Mouse (Mus musculus) spleen, postnatal 14 days (tissue): ENCODE data around the gene Scyl1.
"Not testable (repeated sequence)": the region's sequence is repeated elsewhere in the genome, so short reads cannot be mapped to it uniquely, and the experiment has no call there.

Experiments
- DNase-seq, 2 experiments: peaks; one replicate each; pipeline ENCODE4 v3.0.0; 2021 to 2022; ENCODE audit warnings: low spot score in 2 of 2

Scyl1 gene

DNA sequence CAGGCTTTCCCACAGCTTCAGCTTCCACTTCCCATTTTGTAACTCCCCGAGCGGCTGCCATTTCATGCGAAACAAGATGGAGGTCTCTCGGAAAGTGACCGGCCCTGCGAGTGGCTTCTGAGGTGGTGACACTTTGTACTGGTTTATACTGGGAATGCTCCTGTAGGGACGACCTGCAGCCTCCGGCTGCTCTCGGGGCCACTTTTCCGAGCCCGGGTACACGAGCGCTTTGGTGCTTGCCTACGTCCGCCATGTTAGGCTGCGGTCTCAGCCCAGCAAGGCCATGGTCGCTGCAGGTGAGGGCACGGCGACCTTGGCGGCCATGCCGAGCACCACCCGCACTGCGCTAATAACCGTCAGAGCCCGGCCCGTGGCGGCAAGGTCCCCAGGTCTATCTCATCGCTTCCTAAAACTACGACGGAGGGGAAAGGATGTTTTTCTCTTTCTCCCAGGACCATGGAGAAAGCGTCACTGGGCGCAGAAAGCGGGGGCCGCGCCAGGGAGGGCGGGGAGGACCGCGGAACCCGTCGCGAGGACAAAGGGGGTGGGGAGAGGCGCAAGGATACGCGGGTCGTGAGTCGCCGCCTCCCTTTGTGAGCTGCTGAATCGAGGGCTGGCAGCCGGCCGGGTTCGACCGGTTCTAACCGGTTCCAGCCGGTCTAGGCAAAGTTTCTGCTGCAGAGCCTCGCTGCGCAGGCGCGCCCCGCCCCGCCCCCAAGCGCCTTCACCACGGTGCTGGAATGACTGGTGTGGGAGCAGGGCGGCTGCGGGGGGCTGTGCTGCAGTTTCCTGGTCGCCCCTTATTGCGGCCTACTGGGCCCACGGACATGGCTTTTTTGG lies 32.0 kb upstream of the Scyl1 start:
- peak; percentile 99 to 100 for DNase-seq

DNA sequence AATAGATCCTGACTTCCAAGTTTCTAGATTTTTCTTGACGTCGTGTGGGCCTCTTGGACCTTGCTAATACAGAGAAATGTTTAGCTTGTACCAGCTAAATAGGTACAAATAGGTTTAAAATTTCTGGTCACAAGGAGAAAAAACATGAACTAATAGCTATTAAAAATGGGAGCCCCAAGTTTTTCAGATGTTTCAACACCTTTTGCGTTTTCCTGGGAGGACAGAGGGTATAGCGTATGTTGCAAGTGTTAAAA lies 31.5 kb upstream of the Scyl1 start:
- no peak for DNase-seq

DNA sequence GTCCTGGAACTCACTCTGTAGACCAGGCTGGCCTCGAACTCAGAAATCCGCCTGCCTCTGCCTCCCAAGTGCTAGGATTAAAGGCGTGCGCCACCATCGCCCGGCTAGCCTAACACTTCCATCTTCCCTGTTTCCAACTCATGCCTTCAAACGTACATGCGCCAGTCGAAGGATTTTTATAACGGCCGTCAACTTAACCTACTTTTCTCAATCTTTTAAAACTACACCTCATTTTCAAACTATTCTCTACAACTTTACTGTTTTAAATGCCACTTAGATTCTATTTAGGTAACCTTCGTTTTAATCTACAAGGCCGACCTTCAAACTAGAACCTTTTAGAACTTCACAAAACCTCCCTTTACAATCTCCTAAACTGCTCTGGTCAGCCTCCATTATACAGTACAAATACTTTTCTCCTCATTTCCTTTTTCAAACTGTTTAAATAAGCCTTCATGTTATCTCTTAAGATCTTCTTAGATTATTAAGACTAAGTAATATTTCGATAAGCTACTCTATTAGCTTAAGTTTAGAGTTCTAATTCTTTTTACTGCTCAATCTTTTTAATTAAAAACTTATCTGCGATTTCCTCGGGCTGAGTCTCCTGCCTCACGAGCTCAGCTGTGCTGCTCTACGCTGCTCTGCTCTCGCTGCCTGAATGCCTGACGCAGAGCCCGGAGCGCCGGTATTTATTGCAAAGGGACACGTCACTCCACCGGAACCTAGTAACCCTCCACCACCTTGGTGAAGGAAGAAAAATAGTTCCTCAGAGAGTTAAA lies 31.0 kb upstream of the Scyl1 start:
- peak; percentile 96 to 98 for DNase-seq

DNA sequence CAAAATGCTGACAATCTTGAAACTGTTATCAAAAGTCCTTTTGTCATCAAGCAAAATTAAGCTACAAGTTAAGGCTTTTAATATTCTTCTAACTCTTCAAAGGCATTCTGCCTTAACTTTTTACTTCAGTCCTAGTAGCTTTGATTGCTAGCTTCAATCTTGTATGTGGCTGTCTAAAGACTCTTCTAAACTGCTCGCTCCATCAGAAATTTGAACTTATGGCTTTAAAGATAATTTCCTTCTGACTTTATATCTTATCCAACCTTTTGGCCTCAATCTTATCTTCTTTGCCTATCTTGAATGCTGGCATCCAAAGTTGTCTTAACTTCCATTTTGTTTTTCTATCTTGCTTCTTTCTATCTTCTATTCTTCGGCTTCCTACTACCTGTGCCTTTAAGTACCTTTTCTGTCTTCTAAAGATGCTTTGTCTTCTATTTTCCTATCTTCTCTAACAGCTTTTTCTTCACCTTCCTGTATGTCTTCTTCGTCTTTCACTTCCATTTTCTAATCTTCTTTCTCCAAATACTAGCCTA lies 30.3 kb upstream of the Scyl1 start:
- no peak for DNase-seq

DNA sequence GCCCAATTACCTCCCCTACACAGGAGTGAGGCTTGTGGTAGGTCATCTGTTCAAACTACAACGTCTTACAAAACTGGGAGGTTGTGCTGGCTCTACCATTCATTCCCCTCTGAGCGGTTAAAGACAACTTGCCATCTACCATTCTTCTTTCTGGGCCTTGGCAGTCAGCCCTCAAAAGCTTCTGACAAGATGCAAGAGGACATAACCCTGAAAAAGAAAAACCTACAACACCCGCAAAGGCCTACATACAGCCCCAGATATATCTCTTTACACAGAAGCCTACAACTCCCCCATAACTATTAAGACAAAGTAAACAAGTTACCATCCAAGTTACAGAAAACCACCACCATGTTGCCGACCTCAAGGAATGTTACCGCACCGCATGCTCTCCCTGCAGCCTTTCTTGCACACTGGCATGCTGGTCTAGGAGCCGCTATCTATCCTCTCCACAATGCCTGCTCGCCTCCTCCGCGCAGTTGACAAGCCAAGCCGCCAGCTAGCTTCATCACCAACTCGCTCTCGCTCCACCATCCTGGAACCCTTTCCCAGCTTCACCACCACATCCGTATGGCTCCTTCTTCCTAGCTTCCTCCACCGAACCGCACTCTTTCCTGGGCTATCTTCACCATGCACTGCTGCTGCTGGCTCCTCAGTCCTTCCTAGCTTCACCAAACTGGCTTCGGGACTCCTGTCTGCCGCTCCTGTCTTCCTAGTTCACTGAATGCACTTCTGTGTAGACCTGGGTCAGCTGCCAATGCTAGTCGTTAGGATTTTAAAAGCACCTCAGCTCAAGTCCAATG lies 29.6 kb upstream of the Scyl1 start:
- DNase-seq, result peak; percentile 30 to 33

DNA sequence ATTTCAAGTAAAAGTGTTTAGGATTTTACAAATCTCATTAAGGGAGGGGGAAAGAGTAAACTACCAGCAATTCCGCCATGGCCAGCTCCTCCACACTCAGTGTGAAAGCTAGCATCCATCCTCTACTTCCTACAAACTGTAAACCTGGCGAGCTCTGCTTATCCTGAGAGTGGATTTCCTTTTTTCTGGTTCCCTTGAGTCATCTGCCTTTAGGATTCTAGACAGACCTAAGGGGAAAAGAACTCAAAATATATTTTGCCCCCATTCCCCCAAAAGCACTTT lies 29.1 kb upstream of the Scyl1 start:
- no peak for DNase-seq

DNA sequence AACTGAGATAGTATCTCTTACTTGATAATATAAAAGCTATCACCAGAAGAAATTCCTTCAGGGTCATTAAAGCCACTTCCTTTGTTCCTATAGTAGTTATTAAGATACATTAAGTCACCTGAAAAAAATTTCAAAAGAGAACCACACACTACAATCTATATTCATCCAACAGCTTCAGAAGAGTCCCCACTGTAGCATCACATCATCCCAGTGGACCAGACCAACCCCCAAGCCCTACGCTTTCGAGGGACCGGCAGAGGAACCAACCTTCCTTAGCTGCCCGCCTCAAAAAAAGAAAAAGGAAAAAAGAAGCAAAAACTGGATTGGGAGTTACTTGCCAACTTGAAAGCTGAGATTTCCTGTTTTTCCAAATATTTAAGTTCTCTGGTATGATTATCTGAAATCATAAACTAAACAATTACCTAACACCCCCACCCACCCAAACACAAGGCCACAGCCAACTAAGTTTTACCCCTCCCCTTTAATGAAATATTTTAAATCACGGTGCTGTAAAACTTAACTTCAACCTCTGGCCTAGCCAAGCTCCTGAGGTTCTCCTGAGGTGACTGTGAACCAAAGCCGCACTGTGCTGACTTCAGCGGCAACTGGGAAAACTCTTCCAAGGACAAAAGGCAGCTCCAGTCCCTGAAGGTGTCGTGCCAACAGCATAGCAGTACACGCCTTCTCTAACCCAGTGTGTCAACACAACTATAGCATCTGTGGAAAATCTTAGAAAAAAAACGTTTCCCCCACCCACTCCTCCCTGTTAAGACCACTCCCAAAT lies 28.5 kb upstream of the Scyl1 start:
- DNase-seq, result no peak

DNA sequence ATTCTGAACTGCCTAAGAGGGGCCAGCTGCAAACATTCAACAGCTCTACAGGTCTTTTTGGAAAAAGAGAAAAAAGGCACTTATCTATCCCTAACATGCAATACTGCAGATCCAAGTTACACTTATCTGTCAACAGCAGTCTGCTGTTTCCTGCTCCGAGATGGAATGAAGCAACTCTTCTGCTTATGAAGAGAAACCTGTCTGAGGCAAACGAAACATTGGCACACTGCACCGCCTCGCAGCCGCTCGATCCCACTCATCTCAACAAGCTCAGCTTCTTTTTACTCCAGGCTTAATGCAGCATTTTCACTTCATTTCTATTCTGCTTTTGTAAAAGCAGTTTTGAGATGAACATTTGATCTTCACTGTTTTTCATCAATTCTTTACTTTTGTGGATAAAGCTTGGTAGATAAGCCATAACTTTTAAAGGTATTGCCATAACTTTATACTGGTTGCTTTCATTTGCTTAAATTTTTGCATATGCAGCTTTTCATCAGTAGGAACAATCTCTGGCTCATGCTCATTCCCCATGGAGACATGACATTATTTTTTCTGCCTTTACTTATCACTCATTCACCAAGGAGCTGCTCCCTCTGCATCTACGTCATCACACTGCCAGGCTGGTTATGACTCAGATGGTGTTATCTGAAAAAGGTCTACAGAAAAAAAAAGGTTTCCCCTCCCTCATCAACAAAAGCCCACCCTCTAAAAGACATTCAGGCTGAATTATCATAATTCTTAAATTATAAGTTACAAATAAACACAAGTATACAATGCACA lies 27.7 kb upstream of the Scyl1 start:
- DNase-seq, result no peak

DNA sequence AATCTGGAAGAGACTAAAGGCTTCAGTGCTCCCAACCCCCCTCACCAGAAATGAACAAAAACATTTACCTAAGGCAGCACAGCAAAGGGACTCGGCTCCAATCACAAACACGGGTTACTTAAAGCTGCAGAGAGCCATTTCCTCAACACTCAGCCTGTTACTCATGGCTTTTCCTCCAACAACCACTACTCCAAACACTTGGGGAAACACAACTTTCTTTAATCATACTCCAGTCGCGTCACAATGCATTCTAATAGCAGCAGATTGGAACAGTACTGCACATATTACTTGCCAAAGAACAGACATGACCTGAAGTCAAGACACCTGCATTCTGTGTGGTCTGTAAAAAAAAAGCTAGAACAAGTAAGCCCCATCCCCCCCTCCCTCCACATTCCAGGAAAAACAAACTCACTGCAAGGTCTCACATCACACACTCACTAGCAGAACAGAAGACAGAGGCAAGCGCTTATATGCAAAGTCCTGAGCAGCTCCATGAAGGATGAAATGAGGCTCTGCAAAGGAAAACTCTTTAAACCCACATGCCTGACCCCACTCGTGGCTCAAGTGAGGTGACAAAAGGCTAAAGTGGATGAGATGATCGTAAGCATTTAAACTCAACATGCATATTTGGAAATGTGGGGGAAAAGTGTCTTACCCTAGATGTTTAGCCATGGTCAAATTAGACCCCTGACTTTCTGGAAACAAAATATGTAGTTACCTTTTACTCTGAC lies 26.3 kb upstream of the Scyl1 start:
- DNase-seq, result no peak

DNA sequence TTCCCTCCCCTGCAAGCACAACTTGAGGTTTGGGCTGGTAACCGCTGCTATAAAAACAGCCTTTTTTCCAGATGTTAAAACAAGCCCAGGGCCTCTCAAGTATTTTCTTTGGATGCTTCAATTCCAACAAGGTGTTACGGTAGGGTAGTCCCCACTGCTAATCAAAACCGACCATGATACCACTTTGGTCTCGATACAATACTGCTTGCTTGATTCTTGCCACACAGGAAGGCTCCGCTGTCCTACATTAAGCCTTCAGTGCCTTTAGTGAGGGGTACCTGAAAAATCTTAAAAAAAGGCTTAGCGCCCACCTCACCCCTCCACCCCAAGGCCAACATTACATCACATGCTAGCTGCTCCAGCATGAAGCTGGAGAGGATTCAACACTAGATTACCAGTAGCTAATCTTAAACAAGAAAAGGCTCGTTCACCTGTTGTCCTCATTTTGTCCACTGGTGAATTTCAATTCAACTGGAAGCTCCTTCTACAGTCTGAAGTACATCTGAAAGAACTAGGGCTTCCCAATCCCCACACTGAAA lies 25.4 kb upstream of the Scyl1 start:
- DNase-seq, result no peak

DNA sequence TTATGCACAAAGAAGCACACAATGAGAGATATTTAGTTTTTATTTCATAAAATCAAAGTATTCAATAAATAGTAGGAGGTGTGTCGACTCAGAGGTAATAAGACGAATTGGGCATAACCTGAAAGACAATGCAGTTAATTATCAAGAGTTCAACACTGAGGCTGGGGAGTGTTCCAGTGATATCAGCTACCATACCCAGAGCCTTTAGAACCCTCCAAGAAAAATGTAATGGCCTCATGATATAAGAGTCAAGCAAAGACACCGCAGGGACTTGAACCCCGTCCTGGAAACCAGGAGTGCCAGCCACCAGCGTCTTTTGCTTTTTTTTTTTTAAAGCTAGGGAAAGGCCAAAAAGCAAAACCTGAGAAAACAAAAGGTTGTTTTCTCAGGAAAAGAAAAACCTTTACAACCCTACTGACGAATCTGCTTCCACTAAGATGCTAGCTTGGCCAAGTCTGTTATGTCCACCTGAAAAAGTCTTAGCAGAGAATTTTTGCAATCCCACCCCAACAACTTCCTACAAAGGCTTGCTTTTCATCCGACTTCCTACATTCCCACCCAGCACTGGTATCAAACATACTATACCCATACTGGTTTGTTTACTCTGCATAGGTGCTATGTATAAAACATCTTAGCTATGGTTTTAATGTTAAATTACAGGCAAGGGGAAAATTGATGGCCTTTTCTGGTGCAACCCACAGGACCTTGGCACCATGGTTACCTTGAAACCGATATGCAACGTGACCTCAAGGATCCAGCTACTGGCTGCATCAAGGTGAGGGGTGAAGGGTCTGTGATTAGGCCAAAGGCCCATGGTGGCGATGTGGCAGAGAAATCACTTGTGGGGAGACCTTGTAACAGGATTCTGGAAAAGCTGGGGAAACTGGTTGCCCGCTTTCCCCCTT lies 24.7 kb upstream of the Scyl1 start:
- DNase-seq, result no peak

DNA sequence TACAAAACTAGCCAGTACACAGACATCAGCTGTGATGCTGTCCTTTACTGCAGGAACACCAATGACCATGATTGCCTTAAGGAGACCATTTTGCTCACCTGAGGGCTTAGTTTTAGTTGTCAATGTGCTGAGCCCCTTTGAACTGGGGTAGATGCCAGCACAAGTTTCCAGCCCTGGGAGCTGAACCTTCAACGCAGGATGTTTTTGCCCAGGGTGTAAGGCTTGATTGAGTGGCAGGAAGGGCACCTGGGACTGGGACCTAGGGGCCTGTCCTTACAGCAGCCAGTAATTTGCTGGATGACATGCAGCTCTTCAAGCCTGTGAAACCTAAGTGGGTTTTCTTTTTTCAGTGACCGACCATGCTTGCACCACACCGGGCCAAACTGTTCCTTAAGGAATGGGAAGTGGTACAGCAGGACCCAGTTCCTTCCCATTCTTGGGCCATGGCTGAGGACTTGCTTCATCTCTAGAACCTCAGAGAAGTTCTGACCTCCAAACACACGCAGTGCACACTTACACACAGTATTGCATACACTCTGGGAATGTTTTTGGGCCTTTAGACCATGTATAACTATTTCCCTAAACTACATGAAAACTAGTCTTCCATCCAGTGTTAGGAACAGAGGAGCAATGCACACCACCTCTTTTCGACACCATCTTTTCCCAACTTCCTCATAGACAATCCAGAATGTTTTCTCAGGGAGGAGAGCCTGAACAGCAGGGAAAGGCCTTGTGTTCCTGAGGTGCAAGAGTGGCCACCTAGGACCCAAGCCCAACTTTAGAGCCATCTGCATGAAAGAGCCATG lies 23.8 kb upstream of the Scyl1 start:
- no peak for DNase-seq

DNA sequence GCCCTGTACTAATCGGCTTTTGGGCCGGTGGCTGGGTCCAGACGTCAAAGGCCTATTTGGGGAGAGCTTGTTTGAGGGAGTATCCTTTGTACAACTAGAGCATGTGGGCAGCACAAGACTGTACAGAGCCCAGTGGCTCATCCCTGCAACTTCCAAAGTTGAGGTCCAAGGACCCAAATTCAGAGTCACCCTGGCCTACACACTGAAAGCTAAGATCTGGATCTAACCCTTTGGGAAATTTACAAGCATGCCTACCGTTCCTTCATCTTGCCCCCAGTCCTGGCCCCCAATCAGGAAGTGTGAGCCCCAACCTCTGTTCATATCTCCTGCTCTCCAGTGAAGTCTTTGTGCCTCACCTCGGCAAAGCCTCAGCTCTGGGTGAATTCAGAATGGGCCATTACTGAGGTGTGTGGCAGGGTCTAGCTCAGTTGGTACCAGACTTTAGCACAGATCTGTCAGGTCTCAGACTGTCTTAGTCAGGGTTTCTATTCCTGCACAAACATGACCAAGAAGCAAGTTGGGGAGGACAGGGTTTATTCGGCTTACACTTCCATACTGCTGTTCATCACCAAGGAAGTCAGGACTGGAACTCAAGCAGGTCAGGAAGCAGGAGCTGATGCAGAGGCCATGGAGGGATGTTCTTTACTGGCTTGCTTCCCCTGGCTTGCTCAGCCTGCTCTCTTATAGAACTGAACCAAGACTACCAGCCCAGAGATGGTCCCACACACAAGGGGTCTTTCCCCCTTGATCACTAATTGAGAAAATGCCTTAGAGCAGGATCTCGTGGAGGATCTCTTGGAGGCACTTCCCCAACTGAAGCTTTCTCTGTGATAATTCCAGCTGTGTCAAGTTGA lies 22.9 kb upstream of the Scyl1 start:
- not testable (repeated sequence) for DNase-seq

DNA sequence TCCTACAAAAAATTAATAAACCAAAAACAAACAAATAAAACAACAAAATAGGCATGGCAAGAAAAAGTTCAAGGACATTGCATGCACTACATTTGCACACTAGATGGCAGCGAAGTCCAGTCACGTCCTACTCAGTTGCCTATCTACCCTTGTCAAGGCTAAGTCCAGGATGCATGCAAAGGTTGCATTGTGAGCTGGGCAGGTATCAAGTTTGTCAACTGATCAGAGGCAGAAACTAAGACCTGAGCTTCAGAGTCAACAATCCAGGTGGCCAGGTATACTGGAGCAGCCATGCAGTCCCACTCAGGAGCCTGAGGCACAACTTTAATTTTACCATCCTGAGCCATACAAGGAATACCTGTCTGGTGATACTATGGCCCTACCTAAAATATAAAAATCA lies 21.9 kb upstream of the Scyl1 start:
- peak in 1 of 2 experiments; percentile 54 for DNase-seq

DNA sequence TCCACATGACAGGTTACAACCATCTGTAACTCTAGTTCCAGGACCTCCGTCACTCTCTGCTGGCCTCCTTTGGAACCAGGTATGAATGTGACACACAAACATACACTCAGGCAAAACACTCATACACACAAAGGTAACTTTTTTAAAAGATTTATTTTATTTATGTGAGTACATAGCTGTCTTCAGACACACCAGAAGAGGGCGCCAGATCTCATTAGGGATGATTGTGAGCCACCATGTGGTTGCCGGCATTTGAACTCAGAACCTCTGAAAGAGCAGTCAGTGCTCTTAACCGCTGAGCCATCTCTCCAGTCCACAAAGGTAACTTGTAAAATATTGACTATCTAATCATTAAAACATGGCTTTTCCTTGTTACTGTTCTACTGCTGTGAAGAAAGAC lies 20.1 kb upstream of the Scyl1 start:
- no peak for DNase-seq

DNA sequence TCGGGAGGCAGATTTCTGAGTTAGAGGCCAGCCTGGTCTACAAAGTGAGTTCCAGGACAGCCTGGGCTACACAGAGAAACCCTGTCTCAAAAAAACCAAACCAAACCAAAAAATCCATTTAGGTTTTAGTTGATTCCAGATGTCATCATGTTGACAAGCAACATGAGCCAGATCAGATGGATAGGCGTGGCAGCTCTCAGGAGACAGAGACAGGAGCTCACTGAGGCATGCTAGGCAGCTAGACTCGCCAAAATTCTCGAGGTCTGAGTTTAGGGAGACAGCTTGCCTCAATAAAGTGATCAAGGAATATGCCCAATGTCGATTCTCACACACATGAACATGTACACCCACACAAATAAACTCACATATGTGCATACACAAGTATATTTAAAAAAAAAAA lies 17.8 kb upstream of the Scyl1 start:
- no peak for DNase-seq

DNA sequence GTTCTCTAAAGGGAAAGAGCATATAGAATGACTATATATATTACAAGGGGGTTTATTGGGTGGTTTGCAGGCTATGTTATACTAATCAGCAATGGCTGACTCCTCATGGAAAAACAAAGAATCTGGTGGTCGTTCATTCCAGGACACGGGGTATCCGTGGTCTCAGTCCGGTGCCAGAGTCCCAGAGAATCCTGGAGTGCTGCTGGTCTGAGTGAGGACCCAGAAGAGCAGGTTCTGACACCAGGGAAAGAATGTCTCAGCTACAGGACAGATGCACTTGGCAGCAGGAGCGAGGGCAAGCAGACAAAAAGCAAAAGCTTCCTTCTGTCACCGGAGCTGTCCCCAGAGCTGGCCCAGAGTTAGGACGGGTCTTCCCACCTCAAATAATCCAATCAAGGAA lies 17.4 kb upstream of the Scyl1 start:
- DNase-seq, result no peak
